Mouse (Mus musculus) erythroid progenitor cell, adult 5-6 weeks (primary cell): ENCODE results near the gene Ly6g. TPM values are rescaled to one million over a fixed set of nuclear protein-coding genes. Genes with fewer than 3 reads are reported as not detected.
"Not testable (repeated sequence)": the region's sequence is repeated elsewhere in the genome, so short reads cannot be mapped to it uniquely, and the experiment has no call there.

Experiments
- ATAC-seq: replicated peaks from 2 replicates; pipeline ENCODE4 v1.8.0; 2016; ENCODE audit warnings: moderate number of reproducible peaks, mild to moderate bottlenecking, moderate TSS enrichment, inconsistent platforms; ENCODE audit not compliant: poor library complexity, low FRiP score, severe bottlenecking
- total RNA-seq, 2 experiments: library from RNA; stranded (forward) in 1 of 2; stranded (reverse) in 1 of 2; fragments of 150-400 nt in 1 of 2; fragments of 186-747, 209-891 nt in 1 of 2; gene quantifications; 2 replicates each; pipeline versions ENCODE4 v1.2.3 to v1.2.4; 2015 to 2017; ENCODE audit warnings: low replicate concordance in 2 of 2

The Ly6g gene
- 34.2 and 62.0 TPM in 2 replicates for total RNA-seq (2015; ENCODE audit: low replicate concordance)
- 13.9 TPM in 1 of 2 replicates, not detected in the other for total RNA-seq (2017; ENCODE audit: low replicate concordance)

DNA sequence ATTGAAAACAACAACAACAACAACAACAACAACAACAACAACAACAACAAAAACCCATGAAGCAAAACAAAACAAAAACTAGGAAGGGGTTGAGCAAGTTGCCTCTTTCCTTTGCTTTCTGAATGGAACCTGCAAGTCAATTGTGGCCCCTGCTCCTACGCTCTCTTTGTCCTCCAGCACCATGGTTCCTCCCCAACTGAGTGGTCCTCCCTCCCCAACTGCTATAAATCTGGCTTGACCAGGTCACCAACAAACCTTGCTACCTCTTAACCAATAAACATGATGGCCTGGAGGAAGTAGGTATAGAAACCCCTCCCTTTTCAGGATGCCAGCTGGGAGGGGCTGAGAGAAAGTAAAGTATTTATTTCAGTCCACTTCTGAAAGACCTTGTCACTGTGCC lies at the start of gene Ly6g:
TSS of gene Ly6g (plus strand) at position 301 of the 400 bp plus-strand sequence.
- ATAC-seq = no peak

DNA sequence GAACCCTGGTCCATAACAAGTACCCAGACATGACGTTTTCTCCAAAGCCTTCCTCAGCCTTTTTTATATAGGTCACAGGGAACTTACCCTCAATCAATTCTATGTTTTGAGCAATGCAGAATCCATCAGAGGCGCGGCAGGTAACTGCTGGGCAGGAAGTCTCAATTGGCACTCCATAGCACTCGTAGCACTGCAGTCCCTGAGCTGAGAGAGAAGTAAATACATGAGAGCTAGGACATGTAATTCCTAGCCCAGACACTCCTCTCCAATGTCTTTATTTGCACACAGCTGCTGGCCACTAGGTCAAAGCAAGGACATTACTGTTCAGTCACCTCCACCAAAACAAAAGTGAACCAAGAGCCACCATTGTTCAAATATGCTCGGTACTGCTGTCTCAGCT lies 44.6 kb upstream of the Ly6g start:
- ATAC-seq = not testable (repeated sequence)

DNA sequence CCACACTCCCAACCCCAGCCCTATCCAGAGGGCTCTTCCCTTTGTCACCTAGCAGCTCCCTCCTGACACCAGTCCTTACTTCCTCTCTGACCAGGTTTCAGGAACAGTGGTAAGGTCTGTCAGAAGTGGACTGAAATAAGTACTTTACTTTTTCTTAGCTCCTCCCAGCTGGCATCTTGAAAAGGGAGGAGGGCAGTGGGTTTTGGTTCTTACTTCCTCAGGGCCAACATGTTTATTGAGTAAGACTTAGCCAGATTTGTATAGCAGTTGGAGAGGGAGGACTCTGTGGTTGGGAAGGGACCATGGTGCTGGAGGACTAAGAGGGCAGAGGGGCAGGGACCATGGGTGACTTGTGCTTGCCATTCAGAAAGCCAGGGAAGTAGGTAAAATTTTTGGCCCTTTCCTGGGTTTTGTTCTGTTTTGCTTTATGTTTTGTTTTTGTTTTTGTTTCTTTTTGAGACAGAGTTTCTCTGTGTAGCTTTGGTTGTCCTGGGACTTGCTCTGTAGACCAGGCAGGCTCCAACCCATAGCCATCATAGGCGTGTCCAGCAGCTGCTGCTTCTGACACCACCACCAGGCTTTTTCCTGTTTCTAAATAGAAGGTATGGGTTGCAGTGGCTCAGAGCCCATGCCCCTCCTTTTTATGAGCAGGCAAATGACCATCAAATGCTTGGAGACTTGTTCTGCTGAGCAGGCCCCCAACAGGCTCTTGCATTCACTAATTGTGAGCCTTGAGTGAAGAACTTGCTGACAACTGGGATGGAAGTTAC lies 43.0 kb upstream of the Ly6g start, which contains the start of gene Ly6c2:
TSS of gene Ly6c2 (minus strand) at position 110 of the 770 bp plus-strand sequence.
- ATAC-seq = not testable (repeated sequence)

DNA sequence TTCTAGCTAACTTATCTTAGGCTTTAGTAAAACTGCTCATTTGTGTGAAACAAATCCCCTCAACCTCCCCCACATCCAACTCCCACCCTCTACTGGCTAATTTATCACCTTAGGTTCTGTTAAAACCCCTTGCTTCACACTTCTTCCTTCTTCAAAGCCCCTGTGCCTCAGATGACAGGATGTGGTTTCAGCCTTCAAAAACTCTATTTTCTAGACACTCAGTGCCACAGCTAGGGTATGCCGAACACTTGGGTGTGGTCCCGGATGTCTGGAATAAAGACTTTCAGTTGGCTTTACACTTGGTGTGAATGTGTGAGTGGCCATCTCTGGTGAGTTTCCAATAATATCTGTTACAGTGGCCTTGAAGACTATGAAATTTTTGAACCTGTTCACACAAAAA lies 38.5 kb upstream of the Ly6g start:
- no peak for ATAC-seq

DNA sequence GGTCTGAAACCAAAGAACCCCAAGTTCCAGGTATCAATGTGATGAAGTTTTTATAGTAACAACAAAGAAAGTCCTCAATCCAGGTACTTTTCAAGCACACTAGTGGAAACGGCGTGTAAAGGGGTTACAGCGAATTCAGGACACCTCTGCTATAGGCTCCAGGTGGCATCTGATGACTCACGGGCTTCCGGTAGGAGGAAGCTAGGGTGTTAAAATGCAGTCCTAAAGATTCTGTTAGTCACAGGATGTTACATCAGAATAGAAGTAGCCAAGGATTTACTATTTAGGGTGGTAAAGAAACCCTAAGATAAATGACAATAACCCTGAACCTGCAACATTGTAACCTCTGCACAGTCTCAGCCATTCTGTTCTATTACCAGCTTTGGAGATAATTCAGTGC lies 37.6 kb upstream of the Ly6g start:
- ATAC-seq = not testable (repeated sequence)

DNA sequence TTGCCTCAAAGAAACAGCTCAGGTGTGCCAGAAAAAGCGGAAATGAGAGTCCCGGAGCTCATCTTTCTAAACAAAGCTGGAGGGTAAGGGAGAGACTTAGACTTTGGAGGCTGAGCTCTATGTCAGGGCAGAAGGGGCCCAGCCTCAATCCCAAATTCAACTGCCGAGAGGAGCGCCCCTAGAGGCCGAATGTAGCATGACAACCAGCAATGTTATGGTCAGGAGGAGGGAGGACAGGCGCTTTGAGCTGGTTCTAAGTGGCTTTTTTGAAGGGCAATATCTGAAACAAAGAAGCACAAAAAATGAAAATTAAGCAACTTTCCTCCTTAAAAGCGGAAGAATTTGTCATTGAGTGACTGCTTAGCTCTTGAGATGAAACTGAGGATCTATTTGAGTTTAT lies 36.3 kb upstream of the Ly6g start:
- not testable (repeated sequence) for ATAC-seq

DNA sequence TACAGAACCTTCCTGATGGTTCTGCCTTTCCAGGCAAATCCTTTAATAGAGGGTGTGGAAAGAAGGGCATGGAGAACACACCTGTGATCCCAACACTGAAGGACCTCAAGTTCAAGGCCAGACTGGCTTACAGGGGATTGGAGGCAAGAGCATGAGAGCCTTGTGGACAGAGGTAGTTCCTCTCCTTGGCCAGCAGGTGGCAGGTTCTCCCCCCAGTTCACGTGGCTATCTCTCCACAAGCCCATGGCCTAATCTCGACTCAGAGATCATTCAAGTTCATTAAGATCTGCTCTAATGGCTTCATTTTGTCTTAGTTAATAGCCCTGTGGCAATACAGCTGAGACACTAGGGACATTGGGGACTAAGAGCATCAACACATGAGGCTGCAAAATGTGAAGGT lies 35.0 kb upstream of the Ly6g start:
- ATAC-seq = no peak

DNA sequence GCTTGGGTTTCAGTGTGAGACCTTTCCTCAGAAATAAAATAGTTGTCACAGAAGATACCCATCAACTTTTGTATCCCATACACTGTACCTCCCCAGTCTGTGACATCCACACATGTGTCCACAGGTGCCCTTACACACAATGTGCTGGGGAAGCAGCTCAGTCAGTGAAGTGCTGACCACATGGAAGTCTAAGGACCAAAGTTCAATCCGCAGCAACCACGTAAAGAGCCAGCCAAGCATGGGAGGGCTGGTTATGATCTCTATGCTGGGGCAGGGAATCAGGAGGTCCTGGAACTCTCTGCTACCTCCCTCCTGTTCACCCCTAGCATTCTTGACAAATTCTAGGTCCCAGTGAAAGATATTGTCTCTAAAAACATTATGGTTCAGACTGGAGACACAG lies 22.7 kb upstream of the Ly6g start:
- not testable (repeated sequence) for ATAC-seq

DNA sequence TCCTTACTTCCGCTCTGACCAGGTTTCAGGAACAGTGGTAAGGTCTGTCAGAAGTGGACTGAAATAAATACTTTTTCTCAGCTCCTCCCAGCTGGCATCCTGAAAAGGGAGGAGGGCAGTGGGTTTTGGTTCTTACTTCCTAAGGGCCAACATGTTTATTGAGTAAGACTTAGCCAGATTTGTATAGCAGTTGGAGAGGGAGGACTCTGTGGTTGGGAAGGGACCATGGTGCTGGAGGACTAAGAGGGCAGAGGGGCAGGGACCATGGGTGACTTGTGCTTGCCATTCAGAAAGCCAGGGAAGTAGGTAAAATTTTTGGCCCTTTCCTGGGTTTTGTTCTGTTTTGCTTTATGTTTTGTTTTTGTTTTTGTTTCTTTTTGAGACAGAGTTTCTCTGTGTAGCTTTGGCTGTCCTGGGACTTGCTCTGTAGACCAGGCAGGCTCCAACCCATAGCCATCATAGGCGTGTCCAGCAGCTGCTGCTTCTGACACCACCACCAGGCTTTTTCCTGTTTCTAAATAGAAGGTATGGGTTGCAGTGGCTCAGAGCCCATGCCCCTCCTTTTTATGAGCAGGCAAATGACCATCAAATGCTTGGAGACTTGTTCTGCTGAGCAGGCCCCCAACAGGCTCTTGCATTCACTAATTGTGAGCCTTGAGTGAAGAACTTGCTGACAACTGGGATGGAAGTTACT lies 19.8 kb upstream of the Ly6g start:
- not testable (repeated sequence) for ATAC-seq

DNA sequence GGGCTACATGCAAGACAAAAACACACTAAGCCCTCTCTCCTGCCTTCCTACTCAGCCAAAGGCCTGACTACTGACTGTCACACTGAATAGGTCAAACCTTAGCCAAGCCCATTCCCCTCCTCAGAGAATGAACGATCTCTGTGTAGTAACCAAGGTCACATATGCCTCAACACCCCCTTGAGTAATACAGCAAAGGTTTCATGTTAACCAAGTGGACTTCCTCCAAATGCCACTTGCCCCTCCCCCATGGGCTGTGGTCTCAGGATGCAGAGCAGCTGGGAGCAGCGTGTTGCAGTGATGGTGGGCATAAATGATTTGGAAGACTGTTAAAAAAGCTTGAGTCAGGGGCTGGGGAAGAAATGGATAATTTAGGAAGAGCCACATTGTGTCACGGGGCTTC lies 17.3 kb upstream of the Ly6g start:
- ATAC-seq = not testable (repeated sequence)

DNA sequence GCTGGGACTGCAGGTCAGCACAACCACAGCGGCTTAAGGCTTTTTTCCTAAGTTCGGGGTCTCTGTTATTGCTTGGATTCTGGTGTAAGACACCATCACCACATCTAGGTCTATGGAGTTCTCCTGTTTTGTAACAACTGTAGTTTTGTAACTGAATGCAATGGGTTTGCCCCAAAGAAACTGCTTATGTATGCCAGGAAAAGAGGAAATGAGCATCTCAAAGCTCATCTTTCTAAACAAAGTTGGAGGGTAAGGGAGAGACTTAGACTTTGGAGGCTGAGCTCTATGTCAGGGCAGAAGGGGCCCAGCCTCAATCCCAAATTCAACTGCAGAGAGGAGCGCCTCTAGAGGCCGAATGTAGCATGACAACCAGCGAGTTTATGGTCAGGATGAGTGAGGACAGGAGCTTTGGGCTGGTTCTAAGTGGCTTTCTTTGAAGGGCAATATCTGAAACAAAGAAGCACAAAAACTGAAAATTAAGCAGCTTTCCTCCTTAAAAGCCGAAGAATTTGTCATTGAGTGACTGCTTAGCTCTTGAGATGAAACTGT lies 13.2 kb upstream of the Ly6g start:
- not testable (repeated sequence) for ATAC-seq

DNA sequence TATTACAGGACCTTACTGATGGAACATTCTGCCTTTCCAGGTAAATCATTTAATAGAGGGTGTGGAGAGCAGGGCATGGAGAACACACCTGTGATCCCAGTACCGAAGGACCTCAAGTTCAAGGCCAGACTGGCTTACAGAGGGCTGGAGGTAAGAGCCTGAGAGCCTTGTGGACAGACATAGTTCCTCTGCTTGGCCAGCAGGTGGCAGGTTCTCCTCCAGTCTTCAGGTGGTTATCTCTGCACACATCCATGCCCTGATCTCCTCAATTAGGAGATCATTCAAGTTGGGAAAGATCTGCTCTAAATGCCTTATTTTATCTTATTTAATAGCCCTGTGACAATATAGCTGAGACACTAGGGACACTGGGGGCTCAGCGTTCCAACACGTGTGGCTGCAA lies 11.3 kb upstream of the Ly6g start:
- ATAC-seq = no peak

DNA sequence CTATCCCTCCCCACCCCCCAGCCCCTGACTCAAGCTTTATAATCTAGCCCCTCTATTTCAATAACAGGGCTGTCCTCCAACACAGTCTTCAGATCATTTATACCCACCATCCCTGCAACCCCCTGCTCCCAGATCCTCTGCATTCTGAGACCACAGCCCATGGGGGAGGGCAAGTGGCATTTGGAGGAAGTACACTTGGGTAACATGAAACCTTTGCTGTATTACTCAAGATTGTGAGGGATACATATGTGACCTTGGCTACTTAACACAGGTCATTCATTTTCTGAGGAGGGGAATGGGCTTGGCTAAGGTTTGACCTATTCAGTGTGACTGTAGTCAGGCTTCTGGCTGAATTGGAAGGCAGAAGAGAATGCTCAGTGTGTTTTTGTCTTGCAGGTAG lies 2.0 kb upstream of the Ly6g start:
- ATAC-seq = no peak

DNA sequence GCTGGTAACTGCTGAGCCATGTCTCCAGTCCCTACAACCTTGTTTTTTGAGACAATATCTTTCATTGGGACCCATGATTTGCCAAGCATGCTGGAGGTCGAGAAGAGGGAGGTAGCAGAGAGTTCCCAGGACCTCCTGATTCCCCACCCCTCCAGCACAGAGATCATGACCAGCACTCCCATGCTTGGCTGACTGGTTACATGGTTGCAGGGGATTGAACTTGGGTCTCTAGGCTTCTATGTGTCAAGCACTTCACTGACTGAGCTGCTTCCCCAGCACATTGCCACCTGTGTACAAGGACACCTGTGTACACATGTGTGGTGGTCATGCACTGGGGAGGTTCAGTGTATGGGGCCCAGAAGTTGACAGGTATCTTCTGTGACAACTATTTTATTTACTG lies 2.6 kb downstream of the Ly6g start:
- ATAC-seq = no peak

DNA sequence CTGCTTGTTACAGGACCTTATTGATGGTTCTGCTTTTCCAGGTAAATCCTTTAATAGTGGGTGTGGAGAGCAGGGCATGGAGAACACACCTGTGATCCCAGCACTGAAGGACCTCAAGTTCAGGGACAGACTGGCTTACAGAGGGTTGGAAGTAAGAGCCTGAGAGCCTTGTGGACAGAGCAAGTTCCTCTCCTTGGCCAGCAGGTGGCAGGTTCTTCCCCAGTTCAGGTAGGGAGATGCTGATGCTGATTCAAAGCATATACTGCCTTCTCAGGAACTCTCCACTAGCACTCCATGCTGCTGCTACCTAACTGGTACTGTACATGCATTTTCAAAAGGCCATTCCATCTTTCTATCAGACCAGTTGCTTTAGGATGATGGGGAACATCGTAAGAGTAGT lies 20.5 kb downstream of the Ly6g start:
- no peak for ATAC-seq

DNA sequence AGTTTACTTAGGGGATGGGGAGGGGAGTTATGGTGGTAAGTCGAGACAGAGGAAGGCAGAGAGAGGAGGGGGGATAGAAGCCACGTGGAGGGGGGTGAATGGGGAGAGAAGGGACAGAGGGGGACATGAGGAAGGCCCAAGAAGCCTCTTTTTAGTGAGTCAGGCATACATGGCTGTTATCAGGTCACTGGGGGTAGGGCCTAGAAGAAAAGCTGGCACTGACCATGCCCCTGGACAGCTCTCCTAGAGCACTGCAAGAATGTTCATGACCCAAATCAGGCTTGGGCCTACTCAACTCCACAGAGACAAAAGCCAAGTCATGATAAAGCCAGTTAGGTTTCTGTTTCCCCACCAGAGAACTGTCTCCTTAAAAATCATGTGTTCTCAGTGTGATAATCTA lies 31.3 kb downstream of the Ly6g start:
- ATAC-seq = no peak

DNA sequence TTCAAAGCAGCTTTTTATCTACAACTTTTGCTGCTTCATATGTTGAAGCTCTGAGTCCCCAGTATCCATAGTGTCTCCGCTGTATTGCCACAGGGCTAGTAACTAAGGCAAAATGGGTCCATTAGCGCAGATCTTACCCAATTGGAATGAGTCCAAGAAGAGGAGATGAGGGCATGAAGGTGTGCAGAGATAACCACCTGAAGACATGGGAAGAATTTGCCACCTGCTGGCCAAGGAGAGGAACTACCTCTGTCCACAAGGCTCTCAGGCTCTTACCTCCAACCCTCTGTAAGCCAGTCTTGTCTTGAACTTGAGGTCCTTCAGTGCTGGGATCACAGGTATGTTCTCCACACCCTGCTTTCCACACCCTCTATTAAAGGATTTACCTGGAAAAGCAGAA lies 34.1 kb downstream of the Ly6g start:
- no peak for ATAC-seq

DNA sequence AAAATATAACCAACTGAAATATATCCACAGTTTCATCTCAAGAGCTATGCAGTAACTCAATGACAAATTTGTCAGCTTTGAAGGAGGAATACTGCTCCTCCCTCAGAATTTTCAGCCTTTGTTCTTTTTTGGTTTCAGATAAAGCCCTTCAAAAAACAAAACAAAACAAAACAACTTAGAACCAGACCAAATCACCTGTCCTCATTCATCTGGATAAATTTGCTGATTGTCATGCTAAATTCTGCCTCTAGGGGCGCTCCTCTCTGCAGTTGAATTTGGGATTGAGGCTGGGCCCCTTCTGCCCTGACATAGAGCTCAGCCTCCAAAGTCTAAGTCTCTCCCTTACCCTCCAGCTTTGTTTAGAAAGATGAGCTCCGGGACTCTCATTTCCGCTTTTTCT lies 35.5 kb downstream of the Ly6g start:
- not testable (repeated sequence) for ATAC-seq
